In genomic region chr17:24531064-24531463, GRCm38 (mm10) we compare ENCODE assay signal across 1 mouse cellular context.
TF ChIP-seq lines count a peak whose summit lies in the region.

No protein-coding gene starts in this region.

TF ChIP-seq in CH12.LX, 34 proteins besides CTCF, POLR2A, EP300 and RAD21 (continued from another document):
- peak; percentile 74 for TF ChIP-seq CHD2 (IDR thresholded peaks at IDR 0.05; ENCODE audit: low read length)
- no peak for TF ChIP-seq MAX (IDR thresholded peaks at IDR 0.05; ENCODE audit: low read length)
- TF ChIP-seq E2F4 (IDR thresholded peaks at IDR 0.05; ENCODE audit: insufficient replicate concordance, low read depth, low read length) = no peak
- TF ChIP-seq USF1 (IDR thresholded peaks at IDR 0.05; ENCODE audit: low read depth, low read length) = no peak
- TF ChIP-seq ZNF384 (IDR thresholded peaks at IDR 0.05; ENCODE audit: low read depth, low read length) = no peak
- TF ChIP-seq ZMIZ1 (IDR thresholded peaks at IDR 0.05; ENCODE audit: low read depth, low read length) = no peak; the same call in 1 of the 2 replicates
- no peak; the same call in 1 of the 2 replicates for TF ChIP-seq SMC3 (IDR thresholded peaks at IDR 0.05; ENCODE audit: low read depth, low read length)
- no peak for TF ChIP-seq PAX5 (IDR thresholded peaks at IDR 0.05; ENCODE audit: low read length)
- no peak for TF ChIP-seq ETS1 (conservative IDR thresholded peaks at IDR 0.05; ENCODE audit: low read depth, low read length)
- TF ChIP-seq UBTF (IDR thresholded peaks at IDR 0.05; ENCODE audit: low read depth, low read length) = no peak
- TF ChIP-seq GABPA (IDR thresholded peaks at IDR 0.05; ENCODE audit: insufficient replicate concordance, low read depth, low read length) = no peak
- TF ChIP-seq IRF4 (IDR thresholded peaks at IDR 0.05; ENCODE audit: low read depth, low read length) = no peak
- no peak for TF ChIP-seq KAT2A (IDR thresholded peaks at IDR 0.05; ENCODE audit: insufficient replicate concordance, low read length)
- no peak for TF ChIP-seq CHD1 (IDR thresholded peaks at IDR 0.05; ENCODE audit: low read depth, low read length)
- no peak for TF ChIP-seq ZKSCAN1 (IDR thresholded peaks at IDR 0.05; ENCODE audit: borderline replicate concordance, low read depth, low read length)
- no peak for TF ChIP-seq MYC (IDR thresholded peaks at IDR 0.05; ENCODE audit: low read depth, low read length)
- TF ChIP-seq POLR2AphosphoS2 (IDR thresholded peaks at IDR 0.05; ENCODE audit: low read depth, low read length) = peak; percentile 90
- TF ChIP-seq USF2 (conservative IDR thresholded peaks at IDR 0.05; ENCODE audit: low read depth, low read length) = no peak
- TF ChIP-seq HCFC1 (IDR thresholded peaks at IDR 0.05; ENCODE audit: low read depth, low read length) = no peak
- TF ChIP-seq JUN (IDR thresholded peaks at IDR 0.05; ENCODE audit: insufficient read depth, low read depth, low read length) = no peak
- TF ChIP-seq MXI1 (IDR thresholded peaks at IDR 0.05; ENCODE audit: low read depth, low read length) = peak; percentile 45; the same call in 1 of the 2 replicates
- TF ChIP-seq MEF2A (IDR thresholded peaks at IDR 0.05; ENCODE audit: borderline replicate concordance, low read depth, low read length) = no peak
- TF ChIP-seq ZC3H11A (IDR thresholded peaks at IDR 0.05; ENCODE audit: low read depth, low read length) = no peak
- TF ChIP-seq BHLHE40 (IDR thresholded peaks at IDR 0.05; ENCODE audit: low read depth, low read length) = no peak
- no peak for TF ChIP-seq MAZ (IDR thresholded peaks at IDR 0.05; ENCODE audit: low read depth, low read length)
